Mouse (Mus musculus) spleen, postnatal 10 days (tissue): ENCODE results near the gene Aoc3.
"Not testable (repeated sequence)": the region's sequence is repeated elsewhere in the genome, so short reads cannot be mapped to it uniquely, and the experiment has no call there.

Experiments
- DNase-seq, 2 experiments: peaks; one replicate each; pipeline ENCODE4 v3.0.0; 2021 to 2022; ENCODE audit warnings: low spot score in 2 of 2

Aoc3 gene

GRCm38 (mm10) chr11:101330371-101330924 is at the start of gene Aoc3:
Aoc3 (plus strand) TSS chr11:101330605.
- DNase-seq = no peak

GRCm38 (mm10) chr11:101280837-101281236 is 49.6 kb upstream of the Aoc3 start:
- DNase-seq = no peak

- DNase-seq = no peak
Observed at GRCm38 (mm10) chr11:101282896-101283295, 47.5 kb upstream of the Aoc3 start.

- DNase-seq = no peak
Observed at GRCm38 (mm10) chr11:101283805-101284204, 46.6 kb upstream of the Aoc3 start.

GRCm38 (mm10) chr11:101287306-101287705 is 43.1 kb upstream of the Aoc3 start:
- DNase-seq = no peak

GRCm38 (mm10) chr11:101291231-101291630 is 39.2 kb upstream of the Aoc3 start:
- no peak for DNase-seq

- DNase-seq = no peak
Observed at GRCm38 (mm10) chr11:101295191-101295590, 35.2 kb upstream of the Aoc3 start.

GRCm38 (mm10) chr11:101300881-101301280 is 29.5 kb upstream of the Aoc3 start:
- peak in 1 of 2 experiments; percentile 71 for DNase-seq

- DNase-seq = peak in 1 of 2 experiments; percentile 30
Observed at GRCm38 (mm10) chr11:101301299-101302003, 29.0 kb upstream of the Aoc3 start.

GRCm38 (mm10) chr11:101302004-101302798 is 28.2 kb upstream of the Aoc3 start, which contains the start of gene Becn1:
Becn1 (minus strand) TSS chr11:101302286.
- peak; percentile 98 to 99 for DNase-seq

GRCm38 (mm10) chr11:101307744-101308143 is 22.7 kb upstream of the Aoc3 start:
- DNase-seq = no peak

- DNase-seq = no peak
Observed at GRCm38 (mm10) chr11:101311083-101311482, 19.3 kb upstream of the Aoc3 start.

- DNase-seq = no peak
Observed at GRCm38 (mm10) chr11:101312150-101312549, 18.3 kb upstream of the Aoc3 start.

- no peak for DNase-seq
Observed at GRCm38 (mm10) chr11:101314567-101314966, 15.8 kb upstream of the Aoc3 start.

GRCm38 (mm10) chr11:101315082-101315650 is 15.2 kb upstream of the Aoc3 start:
- no peak for DNase-seq

- peak; percentile 93 to 95 for DNase-seq
Observed at GRCm38 (mm10) chr11:101315665-101316500, 14.5 kb upstream of the Aoc3 start, which contains the start of gene Psme3. Psme3 (plus strand) TSS chr11:101316213.

- peak; percentile 65 to 73 for DNase-seq
Observed at GRCm38 (mm10) chr11:101316501-101316917, 13.9 kb upstream of the Aoc3 start.

GRCm38 (mm10) chr11:101323609-101324008 is 6.8 kb upstream of the Aoc3 start:
- peak in 1 of 2 experiments; percentile 69 for DNase-seq

GRCm38 (mm10) chr11:101324763-101325162 is 5.6 kb upstream of the Aoc3 start, which contains the start of gene Aoc2:
Aoc2 (plus strand) TSS chr11:101325063.
- DNase-seq = no peak

GRCm38 (mm10) chr11:101325201-101325600 is 5.2 kb upstream of the Aoc3 start:
- DNase-seq = not testable (repeated sequence)

GRCm38 (mm10) chr11:101326147-101326546 is 4.3 kb upstream of the Aoc3 start:
- no peak for DNase-seq
